27 mouse cellular contexts compared by ENCODE assay signal in genomic region chr4:135546793-135547192, GRCm38 (mm10). TPM values are rescaled to one million over a fixed set of nuclear protein-coding genes. Genes with fewer than 3 reads are reported as not detected.
A peak's percentile ranks its signal among the peaks of the same experiment; 100 is the strongest.
DNase-seq lines count a peak whose midpoint lies in the region; ATAC-seq and TF ChIP-seq lines count a peak whose summit lies in the region.
"Had no signal": no experiment of that assay in that cellular context is flagged by ENCODE, and none has a peak within 500 bp of the region (broad histone marks: within the 10 kb centered on the region; RNA-seq: fewer than 3 reads in every experiment).

No protein-coding gene starts in this region.

- no peak overlapping the region for H3K4me2 ChIP-seq in heart, embryonic 16.5 days (ENCODE audit: low read depth, low read length)
- no peak overlapping the region for H3K4me2 ChIP-seq in stomach, embryonic 15.5 days
- H3K4me2 ChIP-seq in stomach, postnatal 0 days (replicated peaks; ENCODE audit: low read depth), result no peak overlapping the region
- H3K4me2 ChIP-seq in lung, embryonic 15.5 days, result 0 out of 2 replicates have a peak overlapping the region, but pooled peaks have one; percentile 10
- H3K4me2 ChIP-seq: embryonic facial prominence, embryonic 12.5 days; forebrain, embryonic 13.5 days; heart, embryonic 11.5 days; hindbrain, embryonic 15.5 days; intestine, embryonic 15.5 days; midbrain, embryonic 12.5 days had no signal

- no peak for TF ChIP-seq EP300 in stomach, postnatal 0 days (optimal IDR thresholded peaks at IDR 0.05)

- DNase-seq in heart, adult 18-20 months, result no peak
- DNase-seq in stomach, postnatal 0 days (ENCODE audit: low spot score), result no peak
- DNase-seq in cerebellum, adult 11-12 months, result no peak
- DNase-seq in Muller cell, postnatal 12 days (ENCODE audit: inconsistent ontology term), result no peak
- DNase-seq: cerebellum, adult 11 months; cerebellum, postnatal 14 days; gastrocnemius, postnatal 36 days; retina, postnatal 1 day; right cerebral cortex, postnatal 25 days; thymus, adult 18-20 months; thymus, postnatal 36 days had no signal

- H3K27ac ChIP-seq in heart, embryonic 16.5 days (ENCODE audit: low read length), result peak overlapping the region; percentile 43
- 0 out of 2 replicates have a peak overlapping the region, but pooled peaks have one; percentile 80 for H3K27ac ChIP-seq in stomach, embryonic 15.5 days
- H3K27ac ChIP-seq in stomach, postnatal 0 days (replicated peaks), result no peak overlapping the region
- H3K27ac ChIP-seq in lung, embryonic 15.5 days, result peak overlapping the region; percentile 90
- H3K27ac ChIP-seq: embryonic facial prominence, embryonic 12.5 days; forebrain, embryonic 13.5 days; hindbrain, embryonic 15.5 days; intestine, embryonic 15.5 days; layer of hippocampus, adult 2 months; midbrain, embryonic 12.5 days had no signal

- peaks cover 49% of the 10 kb centered on the region for H3K4me1 ChIP-seq in heart, embryonic 16.5 days (ENCODE audit: control insufficient read depth, insufficient read depth, low read length)
- H3K4me1 ChIP-seq in stomach, embryonic 15.5 days, result peaks cover 35% of the 10 kb centered on the region
- H3K4me1 ChIP-seq in stomach, postnatal 0 days (replicated peaks; ENCODE audit: control insufficient read depth, insufficient read depth), result peaks cover 12% of the 10 kb centered on the region
- peaks cover 59% of the 10 kb centered on the region for H3K4me1 ChIP-seq in lung, embryonic 15.5 days

- no peak overlapping the region for H3K9ac ChIP-seq in heart, embryonic 16.5 days (ENCODE audit: low read length)
- H3K9ac ChIP-seq in stomach, embryonic 15.5 days, result no peak overlapping the region
- no peak overlapping the region for H3K9ac ChIP-seq in stomach, postnatal 0 days (ENCODE audit: low read length)
- no peak overlapping the region for H3K9ac ChIP-seq in lung, embryonic 15.5 days
- H3K9ac ChIP-seq: embryonic facial prominence, embryonic 12.5 days; forebrain, embryonic 13.5 days; hindbrain, embryonic 15.5 days; intestine, embryonic 15.5 days; midbrain, embryonic 12.5 days had no signal

- no peak for ATAC-seq in heart, embryonic 16.5 days (replicated peaks; ENCODE audit: extremely low read depth, insufficient read depth, low FRiP score)
- ATAC-seq in stomach, embryonic 15.5 days (ENCODE audit: insufficient read depth, low FRiP score, low read depth), result no peak
- ATAC-seq in stomach, postnatal 0 days (ENCODE audit: low FRiP score, low TSS enrichment), result no peak
- no peak for ATAC-seq in lung, embryonic 15.5 days (ENCODE audit: borderline replicate concordance, extremely low read depth, low FRiP score, low TSS enrichment)
- ATAC-seq: forebrain, embryonic 13.5 days; intestine, embryonic 15.5 days had no signal

- WGBS in heart, embryonic 16.5 days, result 73% methylated on average over 4 of the region's 4 CpGs
- 90% methylated on average over 4 of the region's 4 CpGs for WGBS in stomach, embryonic 15.5 days
- 86% methylated on average over 4 of the region's 4 CpGs for WGBS in stomach, postnatal 0 days
- WGBS in lung, embryonic 15.5 days, result 64% methylated on average over 4 of the region's 4 CpGs

- TF ChIP-seq CTCF in stomach, postnatal 0 days (IDR thresholded peaks at IDR 0.05; ENCODE audit: low read depth), result no peak

- no peaks in the 10 kb centered on the region for H3K36me3 ChIP-seq in heart, embryonic 16.5 days (ENCODE audit: control insufficient read depth, insufficient read depth)
- H3K36me3 ChIP-seq in stomach, embryonic 15.5 days, result no peaks in the 10 kb centered on the region
- no peaks in the 10 kb centered on the region for H3K36me3 ChIP-seq in stomach, postnatal 0 days (ENCODE audit: control insufficient read depth, insufficient read depth, low read length)
- H3K36me3 ChIP-seq in lung, embryonic 15.5 days, result no peaks in the 10 kb centered on the region
- H3K36me3 ChIP-seq: embryonic facial prominence, embryonic 12.5 days; hindbrain, embryonic 15.5 days; intestine, embryonic 15.5 days; midbrain, embryonic 12.5 days had no signal

- H3K4me3 ChIP-seq in heart, embryonic 16.5 days (ENCODE audit: low read length), result no peak overlapping the region
- no peak overlapping the region for H3K4me3 ChIP-seq in stomach, embryonic 15.5 days (replicated peaks)
- no peak overlapping the region for H3K4me3 ChIP-seq in stomach, postnatal 0 days (ENCODE audit: low read depth, low read length)
- H3K4me3 ChIP-seq in lung, embryonic 15.5 days, result no peak overlapping the region
- H3K4me3 ChIP-seq: embryonic facial prominence, embryonic 12.5 days; erythroblast, embryonic 14.5 days; forebrain, embryonic 13.5 days; hindbrain, embryonic 15.5 days; intestine, embryonic 15.5 days; layer of hippocampus, adult 2 months; midbrain, embryonic 12.5 days had no signal

- no peaks in the 10 kb centered on the region for H3K27me3 ChIP-seq in heart, embryonic 16.5 days (ENCODE audit: control insufficient read depth, insufficient read depth, low read length)
- no peaks in the 10 kb centered on the region for H3K27me3 ChIP-seq in stomach, embryonic 15.5 days (replicated peaks)
- no peaks in the 10 kb centered on the region for H3K27me3 ChIP-seq in stomach, postnatal 0 days (ENCODE audit: control insufficient read depth, insufficient read depth, low read length)
- H3K27me3 ChIP-seq in lung, embryonic 15.5 days, result no peaks in the 10 kb centered on the region
- H3K27me3 ChIP-seq: hindbrain, embryonic 15.5 days; intestine, embryonic 15.5 days had no signal

- no peaks in the 10 kb centered on the region for H3K9me3 ChIP-seq in heart, embryonic 16.5 days (replicated peaks; ENCODE audit: control insufficient read depth, low read length)
- H3K9me3 ChIP-seq in stomach, embryonic 15.5 days, result no peaks in the 10 kb centered on the region
- no peaks in the 10 kb centered on the region for H3K9me3 ChIP-seq in stomach, postnatal 0 days (ENCODE audit: control insufficient read depth, low read length)
- H3K9me3 ChIP-seq in lung, embryonic 15.5 days, result no peaks in the 10 kb centered on the region
- H3K9me3 ChIP-seq: embryonic facial prominence, embryonic 12.5 days; forebrain, embryonic 13.5 days; hindbrain, embryonic 15.5 days; intestine, embryonic 15.5 days; midbrain, embryonic 12.5 days had no signal

RNA-seq across cellular contexts. Expression of gene Grhl3, which starts 26.6 kb away (rescaled TPM):
- polyA plus RNA-seq in heart, embryonic 16.5 days (2015; fragmentation: Nextera tagmentation; extraction: Ambion mirVana), result 6.8 TPM in 2 replicates
- total RNA-seq in heart, adult 18-20 months (2021), result not detected
- 25.9 and 37.0 TPM in 2 replicates for polyA plus RNA-seq in stomach, embryonic 15.5 days (2015; fragmentation: Nextera tagmentation; extraction: Ambion mirVana)
- polyA plus RNA-seq in stomach, postnatal 0 days (2015; fragmentation: Nextera tagmentation; extraction: Ambion mirVana), result 52.5 and 53.3 TPM in 2 replicates
- 4.3 and 4.8 TPM in 2 replicates for polyA plus RNA-seq in lung, embryonic 15.5 days (2015; fragmentation: Nextera tagmentation; extraction: Ambion mirVana)
- total RNA-seq: adrenal gland, postnatal 25 days; hematopoietic stem cell, adult 5-6 weeks; megakaryocyte, adult 5-6 weeks had no signal
- polyA plus RNA-seq: erythroblast, embryonic 14.5 days had no signal

RNA-seq across cellular contexts. Expression of gene Nipal3, which starts 52.0 kb away (rescaled TPM):
- 5.8 and 6.3 TPM in 2 replicates for polyA plus RNA-seq in heart, embryonic 16.5 days (2015; fragmentation: Nextera tagmentation; extraction: Ambion mirVana)
- 10 to 100 TPM; 35.0 to 37.0 TPM for total RNA-seq in heart, adult 18-20 months (2021)
- 4.5 and 4.7 TPM in 2 replicates for polyA plus RNA-seq in stomach, embryonic 15.5 days (2015; fragmentation: Nextera tagmentation; extraction: Ambion mirVana)
- polyA plus RNA-seq in stomach, postnatal 0 days (2015; fragmentation: Nextera tagmentation; extraction: Ambion mirVana), result 3.8 and 5.3 TPM in 2 replicates
- 5.2 and 5.7 TPM in 2 replicates for polyA plus RNA-seq in lung, embryonic 15.5 days (2015; fragmentation: Nextera tagmentation; extraction: Ambion mirVana)

RNA-seq across cellular contexts. Expression of gene Stpg1, which starts 52.2 kb away (rescaled TPM):
- 0.44 and 0.47 TPM in 2 replicates for polyA plus RNA-seq in heart, embryonic 16.5 days (2015; fragmentation: Nextera tagmentation; extraction: Ambion mirVana)
- 1 to 10 TPM in 1 of 2 experiments, not detected in 1; 1.0 TPM for total RNA-seq in heart, adult 18-20 months (2021)
- 0.23 and 0.27 TPM in 2 replicates for polyA plus RNA-seq in stomach, embryonic 15.5 days (2015; fragmentation: Nextera tagmentation; extraction: Ambion mirVana)
- 0.16 and 0.18 TPM in 2 replicates for polyA plus RNA-seq in stomach, postnatal 0 days (2015; fragmentation: Nextera tagmentation; extraction: Ambion mirVana)
- 0.37 and 0.64 TPM in 2 replicates for polyA plus RNA-seq in lung, embryonic 15.5 days (2015; fragmentation: Nextera tagmentation; extraction: Ambion mirVana)
- total RNA-seq: gastrocnemius, postnatal 36 days; hematopoietic stem cell, adult 5-6 weeks; liver, adult 2 months had no signal
- polyA plus RNA-seq: liver, adult 2 months; liver, embryonic 16.5 days had no signal
